Mouse (Mus musculus): ENCODE results near the gene Tenm3. TPM values are rescaled to one million over a fixed set of nuclear protein-coding genes. Genes with fewer than 3 reads are reported as not detected.

Gene Tenm3
- total RNA-seq, 2 experiments from 2014 or later = 9.4 to 9.9 TPM

DNA sequence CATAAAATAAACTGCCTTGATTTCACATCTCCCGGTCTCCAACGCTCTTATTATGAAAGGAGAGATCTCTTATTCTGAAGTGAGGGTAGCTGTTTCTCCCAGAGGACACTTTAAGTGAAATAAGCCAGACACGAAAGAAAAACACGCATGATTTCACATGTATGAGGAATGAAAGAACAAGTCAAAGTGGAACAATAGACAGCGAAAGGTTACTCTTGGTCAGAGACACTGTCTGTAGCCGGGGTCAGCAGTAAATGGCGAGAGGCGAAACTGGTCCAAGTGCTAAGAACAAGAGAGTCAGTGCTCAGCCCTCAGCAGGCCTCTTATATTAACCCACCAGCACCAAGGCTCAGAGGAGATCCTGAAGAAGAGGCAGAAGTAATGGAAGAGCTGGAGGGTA is 302.9 kb downstream of the Tenm3 start:
- intact Hi-C loops (cut with DNase I) = no loop called here

DNA sequence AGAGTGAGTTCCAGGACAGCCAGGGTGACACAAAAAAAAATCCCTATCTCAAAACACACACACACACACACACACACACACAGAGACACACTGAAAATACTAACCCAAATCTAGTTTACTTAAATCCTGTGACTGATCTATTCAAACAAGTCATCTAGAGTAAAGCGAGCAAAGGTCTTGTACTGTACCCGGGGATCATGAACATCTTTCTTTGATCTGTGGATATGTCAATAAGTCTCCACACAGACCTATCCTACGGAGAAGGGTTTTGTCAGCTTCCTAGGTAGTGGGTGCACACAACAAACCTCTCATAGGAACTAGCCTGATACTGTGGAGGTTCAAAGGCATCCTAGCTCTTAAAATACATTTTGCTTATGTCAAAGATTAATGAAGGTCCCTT is 307.9 kb downstream of the Tenm3 start:
- intact Hi-C loops (cut with DNase I) = no loop called here
- no peak for DNase-seq

More for the DNA sequence above, 302.9 kb downstream of the Tenm3 start:
- DNase-seq = no peak

DNA sequence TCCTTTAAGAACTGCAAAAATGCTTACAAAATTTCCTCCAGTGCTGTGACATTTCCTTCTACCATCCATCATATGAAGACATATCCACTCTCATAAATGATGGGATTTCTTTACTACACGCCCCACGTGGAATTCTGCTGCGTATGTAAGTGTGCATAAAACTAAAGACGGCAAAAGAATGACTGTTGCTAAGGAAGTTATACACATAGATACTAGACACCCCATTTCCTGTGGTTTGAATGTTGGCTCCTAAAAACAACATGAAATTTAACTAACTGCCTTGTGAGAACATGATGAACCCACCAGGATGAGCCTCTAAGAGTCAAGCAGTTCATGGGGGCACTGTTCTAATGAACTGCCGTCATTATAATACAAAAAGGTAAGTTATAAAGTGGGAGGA is 312.0 kb downstream of the Tenm3 start:
- no peak for DNase-seq
- intact Hi-C loops (cut with DNase I) = no loop called here

DNA sequence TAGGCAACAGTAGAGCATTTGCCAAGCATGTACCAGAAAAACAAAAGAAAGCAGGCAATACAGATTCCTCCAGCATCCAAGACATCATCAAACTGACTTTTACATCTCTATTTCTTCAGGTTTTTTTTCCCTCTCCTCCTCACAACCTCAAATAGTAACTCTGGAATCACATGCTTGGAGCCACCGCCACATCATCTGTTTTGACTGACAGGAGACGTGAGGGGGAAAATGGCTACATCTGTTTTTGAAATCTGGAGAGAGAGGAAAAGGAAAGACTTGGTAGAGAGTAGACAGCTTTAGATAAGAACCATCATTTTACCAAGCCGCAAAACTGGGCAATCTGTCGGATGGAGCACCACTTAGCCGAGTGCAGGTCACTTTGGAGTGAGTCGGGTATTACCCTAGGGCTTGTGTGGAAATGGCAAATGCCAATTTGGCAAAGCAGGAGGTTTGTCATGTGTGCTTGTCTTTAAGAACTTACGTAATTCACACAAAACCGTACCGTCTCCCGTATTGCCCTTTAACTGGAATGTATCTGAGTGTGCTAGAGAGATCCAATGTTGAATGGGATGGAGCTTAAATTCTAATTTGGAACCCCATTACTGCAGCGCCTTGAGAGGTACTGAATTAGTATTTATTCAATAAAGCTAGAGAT is 312.7 kb downstream of the Tenm3 start:
- intact Hi-C loops (cut with DNase I) = no loop called here

DNA sequence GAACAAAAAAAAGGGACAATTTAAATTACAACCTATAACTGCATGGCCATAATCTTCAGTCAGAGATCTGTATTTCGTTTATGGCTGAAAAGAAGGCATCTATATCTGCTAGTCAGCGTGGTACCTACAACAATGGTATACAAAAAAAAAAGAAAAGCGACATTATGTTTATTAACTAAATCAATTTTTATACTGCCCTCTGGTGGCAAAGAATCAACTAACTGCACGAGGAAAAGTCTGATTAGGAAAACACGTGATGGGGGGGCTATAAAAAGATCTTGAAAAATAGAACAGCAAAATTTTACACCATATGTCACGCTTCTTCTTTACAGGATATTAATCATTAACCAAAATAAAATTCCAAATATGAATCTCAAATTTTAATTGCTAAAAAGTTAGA is 316.3 kb downstream of the Tenm3 start:
- intact Hi-C loops (cut with DNase I) = loop anchor here (5.0 kb wide), 1 partner anchor 305 kb away; no protein-coding TSS in a partner anchor
- no peak for DNase-seq

More for the DNA sequence above, 312.7 kb downstream of the Tenm3 start:
- DNase-seq = no peak

DNA sequence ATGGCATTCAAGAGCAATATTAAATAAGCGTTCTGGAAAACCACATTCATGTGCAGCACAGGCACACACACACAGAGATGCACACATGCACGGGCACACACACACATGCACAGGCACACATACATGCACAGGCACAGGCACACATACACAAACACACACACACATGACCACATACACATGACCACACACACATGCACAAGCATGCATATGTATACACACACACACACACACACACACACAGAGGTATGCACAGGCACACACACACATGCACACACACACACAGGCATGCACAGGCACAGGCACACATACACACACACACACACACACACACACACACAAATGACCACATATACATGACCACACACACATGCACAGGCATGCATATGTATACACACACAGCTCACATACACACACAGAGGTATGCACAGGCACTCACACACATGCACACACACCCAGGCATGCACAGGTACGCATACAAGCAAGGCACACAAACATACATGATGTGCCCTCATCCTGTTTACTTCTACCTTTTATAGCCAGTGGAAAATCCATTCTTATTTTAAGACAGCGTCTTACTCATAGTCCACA is 321.1 kb downstream of the Tenm3 start:
- intact Hi-C loops (cut with DNase I) = no loop called here
- DNase-seq = no peak

DNA sequence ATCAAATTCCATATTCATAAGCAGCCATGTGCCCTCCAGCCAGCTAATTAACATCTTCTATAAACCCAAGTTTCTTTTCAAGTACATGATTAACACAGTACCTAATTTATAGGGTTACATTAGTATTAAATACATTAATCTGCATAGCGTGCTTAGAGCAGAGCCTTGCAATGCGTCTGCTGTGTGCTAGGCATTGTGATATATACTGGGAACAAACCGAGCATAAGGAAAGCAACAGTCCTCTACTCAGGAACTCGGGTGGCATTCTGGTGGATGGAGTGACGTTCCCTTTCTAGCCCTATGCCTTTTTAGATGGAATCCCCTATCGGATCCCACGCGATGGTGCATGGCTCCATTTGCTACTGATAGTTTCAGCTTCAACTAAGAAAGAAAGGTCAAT is 321.7 kb downstream of the Tenm3 start:
- DNase-seq = no peak
- intact Hi-C loops (cut with DNase I) = no loop called here

DNA sequence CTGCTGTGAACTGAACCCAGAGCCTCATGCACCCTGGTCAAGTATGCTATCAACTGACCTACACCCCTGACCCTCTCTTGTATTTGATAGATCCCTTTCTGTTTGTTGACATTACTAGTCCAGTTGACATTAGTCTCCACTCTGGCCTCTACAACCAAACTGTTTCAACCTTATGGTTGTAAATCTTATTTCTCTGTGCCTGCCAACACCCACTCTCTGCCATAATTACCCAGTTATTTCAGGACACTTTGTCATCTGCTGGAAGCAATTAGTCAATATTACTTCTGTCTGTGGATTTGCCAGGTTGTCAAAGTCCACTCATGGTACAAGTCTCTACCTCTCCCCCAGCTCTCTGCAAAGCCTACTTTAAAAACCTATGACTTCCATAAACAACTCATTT is 326.3 kb downstream of the Tenm3 start:
- intact Hi-C loops (cut with DNase I) = no loop called here
- DNase-seq = no peak

DNA sequence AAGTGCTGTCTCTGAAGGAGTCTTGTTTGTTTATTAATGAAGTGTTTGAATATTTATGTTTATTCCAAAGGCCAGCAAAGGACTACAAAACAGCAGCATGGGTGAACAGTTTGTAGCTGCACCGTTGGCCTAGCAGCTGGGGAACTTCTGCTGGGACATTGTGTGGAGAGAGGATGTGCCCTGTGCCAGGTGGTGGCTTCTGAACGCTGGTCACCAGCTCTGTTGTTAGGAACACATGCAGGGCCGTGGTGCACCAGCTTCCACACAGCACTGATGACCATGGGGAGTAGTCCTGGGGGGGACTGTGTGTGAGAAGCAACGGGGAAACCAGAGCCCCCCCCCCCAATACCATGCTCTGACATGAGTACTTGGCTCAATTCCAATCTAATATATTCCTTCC is 329.5 kb downstream of the Tenm3 start:
- intact Hi-C loops (cut with DNase I) = no loop called here
- DNase-seq = no peak

DNA sequence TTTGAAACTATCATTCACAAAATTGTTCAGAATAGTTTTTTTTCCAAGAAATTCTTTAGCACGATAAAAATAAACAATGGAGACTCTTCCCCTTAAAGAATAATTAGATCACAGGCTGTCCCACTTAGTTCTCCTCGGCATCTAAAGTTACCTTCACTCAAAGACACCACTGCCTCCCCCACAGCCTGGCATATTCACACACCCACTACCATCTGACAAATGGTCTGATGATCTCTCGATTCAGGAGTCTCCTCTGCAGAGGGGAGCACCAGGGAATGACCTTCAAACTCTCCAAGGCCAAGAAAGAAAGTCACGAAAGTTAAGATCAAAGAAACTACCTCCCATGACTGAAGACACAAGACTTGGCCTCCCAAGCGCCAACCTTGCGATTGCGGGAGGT is 329.9 kb downstream of the Tenm3 start:
- intact Hi-C loops (cut with DNase I) = no loop called here
- DNase-seq = no peak

DNA sequence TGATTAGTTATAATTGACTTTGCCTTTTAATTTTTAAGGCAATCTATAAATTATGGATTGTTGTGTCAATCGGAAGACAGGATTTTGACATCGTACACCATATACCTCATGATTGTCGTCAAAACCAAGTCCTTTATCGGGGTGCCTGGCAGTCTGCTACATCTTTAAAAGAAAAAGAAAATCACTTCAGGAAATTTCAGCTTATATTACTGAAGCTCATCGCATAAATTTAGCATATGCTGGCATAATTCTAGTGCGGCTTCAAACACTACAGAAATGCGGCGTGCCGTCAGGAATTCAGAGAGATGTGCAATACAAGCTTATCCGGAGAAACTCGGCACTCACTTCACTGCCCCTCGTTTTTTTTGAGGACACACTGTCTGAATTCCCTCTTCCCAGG is 332.2 kb downstream of the Tenm3 start:
- intact Hi-C loops (cut with DNase I) = no loop called here

DNA sequence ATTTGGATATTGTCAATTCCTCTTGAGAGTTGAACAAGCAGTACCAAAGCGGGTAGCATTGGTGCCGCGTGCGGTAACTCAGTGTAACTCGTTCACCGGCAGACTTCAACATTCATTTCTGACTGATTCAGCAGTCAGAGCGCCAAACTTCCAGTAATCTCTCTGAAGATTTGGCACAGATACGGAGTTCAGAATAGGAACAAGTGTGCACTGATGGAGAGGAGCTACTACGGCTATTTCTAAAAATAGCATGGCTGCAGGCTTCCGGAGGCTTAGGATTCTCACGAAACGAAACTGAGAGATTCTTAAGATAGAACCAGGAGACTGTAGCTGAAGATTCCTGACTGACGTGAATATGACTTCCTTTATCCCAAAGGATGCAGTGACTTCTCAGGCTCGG is 332.6 kb downstream of the Tenm3 start:
- peak in 1 of 2 experiments; percentile 4 for DNase-seq

More for the DNA sequence above, 332.2 kb downstream of the Tenm3 start:
- DNase-seq = no peak

DNA sequence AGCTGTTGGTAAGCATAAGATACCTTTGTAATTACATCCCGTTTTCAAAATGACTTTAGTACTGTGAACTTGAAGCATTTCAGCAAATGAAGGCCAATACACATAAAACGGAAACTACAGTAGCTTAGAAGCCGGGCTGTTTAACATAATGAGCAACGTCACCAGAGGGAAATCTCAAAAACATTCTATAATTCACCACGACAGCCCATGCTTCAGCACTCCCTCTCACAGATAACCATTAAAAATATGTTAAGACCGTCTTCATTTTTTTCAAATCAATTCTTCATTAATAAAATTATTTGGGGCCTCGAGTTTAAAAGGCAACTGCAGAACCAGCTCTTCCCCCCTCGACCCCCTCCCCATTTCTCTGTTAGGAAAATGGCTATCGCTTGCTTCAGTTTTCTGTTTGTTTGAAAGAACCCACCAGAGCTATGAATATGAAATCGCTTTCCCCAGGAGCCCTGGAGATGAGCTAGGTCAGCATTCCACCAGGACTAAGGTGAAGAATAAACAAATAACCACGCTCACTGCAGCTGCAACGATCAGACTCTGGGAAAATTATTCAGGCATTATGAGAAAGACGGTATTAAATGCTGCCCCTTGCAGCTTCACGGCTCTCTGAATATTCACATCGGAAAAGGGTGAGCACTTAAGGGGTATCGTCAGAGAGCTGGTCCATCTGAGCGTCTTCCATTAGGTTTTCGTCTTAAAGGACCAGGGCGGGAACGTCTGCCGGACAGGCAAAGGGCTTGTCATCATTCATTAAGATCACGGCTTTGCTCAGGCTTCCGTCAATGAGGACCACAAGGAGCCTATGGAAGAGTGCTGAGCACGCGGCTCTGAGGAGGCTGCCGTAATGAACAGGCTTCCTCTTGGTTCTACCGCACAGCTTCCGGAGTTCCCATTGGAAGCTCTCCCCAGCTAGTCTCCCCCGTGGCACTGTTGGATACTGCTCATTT is 334.8 kb downstream of the Tenm3 start:
- intact Hi-C loops (cut with DNase I) = loop anchor here (10.0 kb wide), 1 partner anchor 124 kb away; no protein-coding TSS in a partner anchor
- no peak for DNase-seq

More for the DNA sequence above, 332.6 kb downstream of the Tenm3 start:
- intact Hi-C loops (cut with DNase I) = no loop called here

DNA sequence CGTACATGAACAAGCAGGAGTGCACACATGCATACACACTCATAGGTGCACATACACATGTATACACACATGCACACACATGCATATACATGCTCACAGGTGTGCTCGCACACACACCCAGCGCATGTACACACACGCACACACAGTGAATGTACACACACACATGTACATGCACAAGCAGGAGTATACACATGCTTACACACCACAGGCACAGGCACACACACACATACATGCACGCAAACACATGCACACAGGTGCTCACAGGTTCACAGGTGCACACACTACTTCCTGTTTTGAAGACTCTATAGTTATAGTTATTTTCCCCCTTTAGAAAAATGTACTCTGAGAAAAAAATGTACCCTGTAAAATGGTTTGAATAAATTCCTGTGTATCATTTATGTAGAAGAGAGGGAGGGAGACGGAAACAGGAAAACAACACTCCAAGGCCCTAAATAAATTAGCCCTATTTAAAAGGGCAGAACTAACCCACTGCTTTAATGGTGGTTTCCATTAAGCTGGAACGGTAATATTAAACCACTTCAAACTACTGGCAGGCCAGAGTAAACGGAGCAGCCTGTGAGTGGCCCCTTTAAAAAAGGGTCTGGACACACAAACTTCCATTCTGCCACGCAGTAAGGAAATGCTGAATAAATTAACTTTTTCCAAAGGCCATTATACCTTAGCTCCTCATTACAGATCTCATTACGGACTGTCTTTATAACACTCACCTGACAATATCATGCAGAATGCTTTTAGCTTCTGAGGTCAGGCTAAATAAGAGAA is 335.8 kb downstream of the Tenm3 start:
- DNase-seq = no peak
- intact Hi-C loops (cut with DNase I) = loop anchor here (10.0 kb wide), 1 partner anchor 123 kb away; no protein-coding TSS in a partner anchor

DNA sequence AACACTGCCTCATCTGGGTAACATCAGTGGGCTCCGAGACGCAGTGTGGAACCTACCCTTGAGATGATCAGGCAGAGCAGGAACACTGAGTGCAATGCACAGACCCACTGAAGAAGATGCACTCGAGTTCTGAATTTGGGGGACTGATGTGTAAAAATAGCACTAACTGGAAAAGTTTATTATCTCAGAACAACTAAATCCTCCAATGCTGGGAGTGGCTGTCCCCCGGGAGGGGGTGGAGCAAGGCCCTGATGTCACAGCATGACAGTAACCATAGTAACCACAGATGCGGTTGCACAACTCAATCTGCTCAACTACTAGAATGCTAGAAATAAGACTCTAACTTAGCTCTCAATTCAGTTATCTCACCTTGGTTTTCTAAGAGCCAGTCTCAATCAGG is 351.3 kb downstream of the Tenm3 start:
- DNase-seq = peak; percentile 67 to 69
- intact Hi-C loops (cut with DNase I) = no loop called here

DNA sequence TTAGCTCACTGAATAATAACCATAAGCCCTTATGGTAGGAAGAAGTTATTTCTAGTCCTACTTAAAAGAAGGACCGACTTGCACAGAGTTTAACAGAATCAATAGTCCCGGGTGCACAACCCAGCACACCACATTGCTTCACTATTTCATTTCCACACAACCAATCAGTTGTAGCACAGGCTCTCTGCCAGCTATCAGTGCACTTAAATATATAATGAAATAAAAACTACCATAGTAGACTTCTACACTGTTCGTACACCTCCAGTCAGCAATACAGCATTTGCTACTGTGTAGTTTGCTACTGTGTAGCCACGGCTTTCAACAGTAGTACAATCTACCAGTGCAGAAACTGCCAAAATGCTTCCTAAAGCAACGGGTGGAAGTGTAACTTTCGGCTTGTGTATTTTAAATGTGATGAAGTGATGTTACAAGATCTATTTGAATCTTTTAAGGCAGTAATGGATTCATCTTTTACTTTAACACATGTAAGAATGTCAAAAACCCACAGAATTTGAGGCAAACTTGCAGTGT is 353.1 kb downstream of the Tenm3 start:
- no peak for DNase-seq
- intact Hi-C loops (cut with DNase I) = no loop called here

DNA sequence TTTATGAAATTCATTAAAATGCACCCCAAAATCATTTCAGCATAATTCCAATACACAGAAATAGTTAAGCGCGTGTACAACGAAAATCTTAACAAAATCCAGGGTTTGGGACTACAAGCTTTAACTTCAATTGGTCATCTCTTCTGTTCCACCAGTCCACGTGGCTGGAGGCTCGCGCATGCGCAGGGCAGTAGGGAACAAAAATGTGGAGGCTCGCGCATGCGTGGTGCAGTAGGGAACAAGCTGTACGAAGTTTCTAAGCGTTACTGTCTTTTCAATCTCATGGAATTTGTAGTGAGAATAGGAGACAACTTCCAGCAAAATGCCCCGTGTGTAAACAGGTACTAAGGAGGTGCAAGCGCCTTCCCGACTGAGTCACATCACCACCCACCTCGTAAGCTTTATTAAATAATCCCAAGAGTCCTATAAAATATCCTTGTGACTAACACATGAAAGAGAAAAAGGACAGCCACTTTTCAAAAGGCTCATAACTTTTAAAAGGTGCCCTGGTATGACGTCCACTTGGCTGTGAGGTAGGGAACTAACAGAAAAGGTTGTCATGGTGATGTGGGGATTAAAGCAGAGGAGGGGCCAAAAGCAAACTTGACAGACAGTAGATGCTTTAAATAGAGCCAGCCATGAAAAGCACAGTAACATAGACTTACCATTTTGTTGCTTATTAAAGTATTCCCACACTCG is 353.7 kb downstream of the Tenm3 start:
- intact Hi-C loops (cut with DNase I) = no loop called here
- DNase-seq = no peak

DNA sequence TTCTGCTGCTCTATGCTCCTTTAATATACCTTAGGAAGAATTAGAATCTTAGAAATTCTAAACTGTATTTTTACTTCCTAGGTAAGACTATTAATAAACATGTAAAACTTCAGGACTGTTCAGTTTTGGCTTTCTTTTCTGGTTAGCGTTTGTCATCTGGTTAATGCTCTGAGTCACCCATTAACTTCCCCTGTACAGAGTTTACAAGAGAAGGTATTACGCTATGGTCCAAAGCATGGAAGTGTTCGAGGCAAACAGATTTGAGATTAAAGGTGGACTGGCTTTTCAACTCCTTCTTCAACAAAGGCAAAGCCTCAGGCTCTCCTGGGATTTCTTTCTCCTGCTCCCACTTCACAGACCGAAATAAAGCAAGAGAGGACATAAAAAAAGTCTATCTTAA is 354.3 kb downstream of the Tenm3 start:
- intact Hi-C loops (cut with DNase I) = no loop called here

DNA sequence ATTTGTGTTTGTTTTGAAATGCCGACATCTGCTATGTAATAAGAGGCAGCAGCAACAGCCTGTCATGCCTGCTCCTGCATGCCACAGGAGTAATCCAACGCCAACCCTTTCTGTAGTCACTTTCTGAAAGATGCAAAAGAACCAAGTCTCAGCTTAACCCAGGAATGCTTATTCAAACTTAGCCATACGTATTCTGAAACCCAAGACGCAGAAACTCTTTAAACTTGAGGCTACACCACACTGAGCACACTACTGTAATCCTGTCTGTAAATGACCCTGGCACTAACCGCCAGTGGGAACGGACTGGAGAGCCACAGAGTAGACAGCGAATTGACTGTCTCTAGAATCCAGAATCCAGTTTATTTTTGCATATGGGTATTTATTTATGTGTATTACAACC is 354.9 kb downstream of the Tenm3 start:
- no peak for DNase-seq
- intact Hi-C loops (cut with DNase I) = no loop called here

More for the DNA sequence above, 354.3 kb downstream of the Tenm3 start:
- no peak for DNase-seq

DNA sequence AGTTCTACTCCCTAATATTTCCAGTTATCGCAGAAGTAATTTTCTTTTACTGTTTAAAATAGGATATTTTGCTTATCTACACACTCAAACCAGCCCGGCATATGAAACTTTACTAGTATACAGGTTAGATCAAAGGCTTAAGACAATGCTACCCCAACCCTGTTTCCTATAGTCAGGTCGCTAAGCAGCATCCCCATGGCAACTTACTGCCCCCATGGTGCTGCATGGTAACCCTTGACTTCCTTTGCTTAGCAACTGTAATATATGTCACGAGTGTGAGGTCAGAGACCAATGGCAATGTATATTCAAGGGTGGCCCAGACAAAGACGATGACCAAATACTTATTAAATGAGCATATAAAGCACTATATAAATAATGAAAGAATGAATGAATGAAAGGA is 359.6 kb downstream of the Tenm3 start:
- no peak for DNase-seq

More for the DNA sequence above, 359.6 kb downstream of the Tenm3 start:
- intact Hi-C loops (cut with DNase I) = no loop called here
